Mouse (Mus musculus): ENCODE measurements around the gene Homer2. TPM values are rescaled to one million over a fixed set of nuclear protein-coding genes. Genes with fewer than 3 reads are reported as not detected.

Gene Homer2
- total RNA-seq, 2 experiments from 2014 or later: 68.1 to 77.5 TPM

DNA sequence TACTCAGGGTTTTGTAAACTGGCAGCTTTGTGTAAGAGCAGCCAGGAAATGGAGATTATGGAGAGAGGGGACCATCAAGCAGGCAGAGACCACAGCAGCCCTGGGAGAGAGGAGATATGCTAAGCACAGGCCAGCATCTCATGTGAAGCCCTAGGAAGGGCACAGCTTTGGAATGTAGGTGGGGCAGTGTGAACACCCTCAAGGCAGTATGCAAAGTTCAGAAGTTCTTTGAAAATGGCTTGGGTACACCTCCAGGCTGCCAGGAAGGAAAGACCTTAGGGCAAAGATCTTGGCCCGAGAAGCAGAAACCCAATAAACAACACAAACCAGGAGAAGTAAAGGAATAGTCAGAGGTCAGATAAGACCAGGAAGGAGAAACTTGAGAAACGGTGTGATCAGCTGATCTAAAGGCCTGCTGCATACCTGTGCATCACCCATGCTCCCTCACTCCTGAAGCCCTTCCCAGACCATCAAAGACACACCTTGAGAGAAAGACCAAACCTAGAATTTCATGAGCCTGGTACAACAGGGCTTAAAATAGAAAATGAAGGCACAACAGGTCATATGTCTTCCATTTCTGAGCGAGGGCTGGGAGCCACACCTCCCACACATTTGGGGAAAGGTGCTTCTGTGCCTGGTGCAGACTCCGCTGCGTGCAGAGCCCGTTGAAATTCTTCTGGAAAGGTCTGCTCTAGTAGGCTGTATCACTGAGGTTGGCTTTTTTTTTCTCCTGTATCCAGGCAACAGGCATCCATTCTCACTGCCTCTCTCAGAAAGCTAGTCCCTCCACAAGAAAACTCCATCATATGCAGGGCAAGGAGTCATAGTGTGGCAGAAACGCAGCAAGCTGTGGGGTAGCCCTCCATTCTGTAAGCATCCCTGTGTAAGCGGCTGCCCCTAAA lies 107.7 kb downstream of the Homer2 start:
- DNase-seq (ENCODE audit: extremely low spot score in 1 of 2, low spot score in 2 of 2): no peak
- TF ChIP-seq CTCF (IDR thresholded peaks at IDR 0.05): no peak
- intact Hi-C loops (cut with DNase I): loop anchor here (5.0 kb wide), 1 partner anchor 178 kb away; no protein-coding TSS in a partner anchor
- peak overlapping the region; percentile 66; the same call in 1 of the 2 replicates for H3K27ac ChIP-seq
- no peak overlapping the region for H3K4me3 ChIP-seq

DNA sequence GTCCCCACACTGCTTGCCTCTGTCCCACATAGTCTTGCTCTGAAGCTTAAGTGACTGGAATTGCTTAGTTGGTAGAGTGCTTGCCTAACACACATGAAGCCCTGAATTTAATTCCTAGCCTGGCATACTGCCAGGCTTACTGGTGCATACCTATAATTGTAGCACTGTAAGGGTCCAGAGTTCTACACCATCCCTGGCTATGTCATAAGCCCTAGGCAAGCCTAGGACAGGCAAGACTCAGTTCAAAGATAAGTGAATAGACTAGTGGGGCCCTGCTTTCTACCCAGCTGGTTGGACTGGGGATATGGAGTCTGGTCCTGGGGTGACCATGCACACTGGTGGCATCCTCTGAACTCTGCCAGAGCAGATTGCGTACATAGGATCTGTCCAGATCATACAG lies 109.7 kb downstream of the Homer2 start:
- no peak for TF ChIP-seq CTCF (IDR thresholded peaks at IDR 0.05)
- Histone ChIP-seq H3K4me3 (no peak overlapping the region), H3K27ac (no peak overlapping the region)
- no peak for DNase-seq (ENCODE audit: extremely low spot score in 1 of 2, low spot score in 2 of 2)
- intact Hi-C loops (cut with DNase I): loop anchor here (5.0 kb wide), 1 partner anchor 180 kb away; no protein-coding TSS in a partner anchor

DNA sequence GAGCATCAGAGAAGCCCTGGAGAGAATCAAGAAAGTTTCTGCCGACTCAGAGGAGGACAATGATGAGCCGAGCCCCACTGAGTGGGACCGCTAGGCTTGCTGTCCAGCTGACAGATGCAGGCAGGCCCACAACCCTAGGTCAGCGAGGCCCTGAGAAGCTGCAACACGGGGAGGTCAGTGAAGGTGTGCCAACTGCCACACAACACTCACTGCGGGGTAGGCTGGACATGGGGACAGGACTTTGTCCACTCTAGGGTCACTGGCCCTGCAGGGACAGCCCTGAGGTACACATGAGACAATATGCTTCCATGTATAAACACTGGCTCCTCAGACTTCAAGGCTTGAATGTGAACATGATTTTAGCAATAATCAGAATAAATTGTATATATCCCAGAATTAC lies 111.2 kb downstream of the Homer2 start:
- no peak overlapping the region for H3K4me3 ChIP-seq
- no peak for DNase-seq (ENCODE audit: extremely low spot score in 1 of 2, low spot score in 2 of 2)
- no peak for TF ChIP-seq CTCF (IDR thresholded peaks at IDR 0.05)
- intact Hi-C loops (cut with DNase I): loop anchor here (5.0 kb wide), 1 partner anchor 181 kb away; no protein-coding TSS in a partner anchor
- no peak overlapping the region for H3K27ac ChIP-seq

DNA sequence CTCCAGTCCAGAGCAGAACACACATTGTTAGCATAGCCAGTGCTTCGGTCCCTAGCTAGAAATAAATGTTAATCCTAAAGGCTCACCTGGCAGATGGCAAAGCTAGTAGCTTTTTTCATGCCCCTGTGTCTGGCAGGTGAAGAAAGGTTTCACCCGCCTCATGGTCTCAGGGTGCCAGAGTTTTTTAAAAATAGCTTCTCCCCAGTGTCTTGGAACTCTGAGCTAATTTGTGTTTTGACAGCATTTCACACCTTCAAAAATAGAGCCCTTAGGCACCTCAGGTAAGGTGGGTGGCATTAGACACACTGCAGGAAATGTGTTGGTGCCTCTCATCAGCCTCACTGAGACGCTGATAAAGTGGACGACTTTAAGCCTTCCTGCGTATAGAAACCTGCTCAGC lies 112.3 kb downstream of the Homer2 start:
- no peak overlapping the region for H3K4me3 ChIP-seq
- intact Hi-C loops (cut with DNase I): loop anchor here (5.0 kb wide), 1 partner anchor 182 kb away; no protein-coding TSS in a partner anchor
- no peak for DNase-seq (ENCODE audit: extremely low spot score in 1 of 2, low spot score in 2 of 2)
- TF ChIP-seq CTCF (IDR thresholded peaks at IDR 0.05): no peak
- H3K27ac ChIP-seq: no peak overlapping the region

DNA sequence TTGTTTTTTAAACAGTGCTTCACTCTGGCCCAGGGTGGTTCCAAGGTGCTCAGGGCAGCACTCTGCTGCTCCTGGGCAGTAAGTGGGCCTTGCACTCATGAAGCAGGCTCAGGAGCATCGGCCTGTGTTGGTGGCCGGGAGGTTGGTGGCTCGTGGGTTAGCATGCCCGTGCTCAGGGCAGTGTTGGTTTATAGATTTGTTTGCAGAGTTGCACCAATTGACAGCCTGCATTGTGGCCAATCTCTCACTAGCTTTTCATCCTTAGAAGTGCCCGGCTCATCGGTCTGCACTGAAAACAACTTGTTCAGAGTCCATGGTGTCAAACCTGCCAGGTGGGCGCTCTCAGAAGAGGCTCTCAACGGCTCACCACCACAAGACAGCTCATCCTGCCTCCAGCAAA lies 113.9 kb downstream of the Homer2 start:
- intact Hi-C loops (cut with DNase I): no loop called here
- no peak for TF ChIP-seq CTCF (IDR thresholded peaks at IDR 0.05)
- no peak for DNase-seq (ENCODE audit: extremely low spot score in 1 of 2, low spot score in 2 of 2)
- H3K27ac ChIP-seq: no peak overlapping the region
- no peak overlapping the region for H3K4me3 ChIP-seq

DNA sequence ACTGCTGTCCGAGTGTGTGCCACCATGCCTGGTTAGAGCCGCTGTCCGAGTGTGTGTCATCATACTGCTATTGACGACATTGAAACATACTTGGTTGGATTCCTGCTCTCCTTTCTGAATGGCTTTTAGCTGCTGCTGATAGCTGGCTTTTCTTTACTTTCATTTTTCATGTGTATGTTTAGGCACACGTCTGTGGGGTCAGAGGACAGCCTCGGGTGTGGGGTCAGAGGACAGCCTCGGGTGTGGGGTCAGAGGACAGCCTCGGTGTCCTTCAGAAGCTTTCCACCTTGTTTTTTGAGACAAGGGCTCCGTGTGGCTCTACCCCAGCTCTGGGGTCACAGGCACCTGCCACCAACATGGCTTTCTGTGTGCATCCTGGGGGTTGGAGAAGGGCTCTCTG lies 114.6 kb downstream of the Homer2 start:
- Histone ChIP-seq H3K27ac (no peak overlapping the region), H3K4me3 (no peak overlapping the region)
- TF ChIP-seq CTCF (IDR thresholded peaks at IDR 0.05): no peak
- no peak for DNase-seq (ENCODE audit: extremely low spot score in 1 of 2, low spot score in 2 of 2)
- intact Hi-C loops (cut with DNase I): no loop called here

DNA sequence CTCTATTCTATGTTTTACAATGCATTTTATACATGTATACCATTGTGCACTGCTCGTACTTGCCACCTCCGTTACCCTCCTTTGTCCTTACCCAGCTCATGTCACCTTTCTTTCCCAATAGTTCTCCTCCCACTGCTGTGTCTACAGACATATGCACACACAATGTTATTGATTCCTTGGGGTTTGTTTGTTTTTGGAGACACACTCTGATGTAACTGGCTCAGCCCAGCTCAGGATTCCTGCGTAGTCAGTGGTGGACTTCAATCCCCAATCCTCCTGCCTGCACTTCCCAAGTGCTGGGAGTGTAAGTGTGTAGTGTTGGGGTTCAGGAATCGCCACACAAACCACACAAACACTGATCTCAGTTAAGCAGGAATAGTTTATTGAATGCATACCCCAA lies 120.1 kb downstream of the Homer2 start:
- no peak for DNase-seq (ENCODE audit: extremely low spot score in 1 of 2, low spot score in 2 of 2)
- Histone ChIP-seq H3K4me3 (no peak overlapping the region), H3K27ac (no peak overlapping the region)
- TF ChIP-seq CTCF (IDR thresholded peaks at IDR 0.05): no peak
- intact Hi-C loops (cut with DNase I): no loop called here

DNA sequence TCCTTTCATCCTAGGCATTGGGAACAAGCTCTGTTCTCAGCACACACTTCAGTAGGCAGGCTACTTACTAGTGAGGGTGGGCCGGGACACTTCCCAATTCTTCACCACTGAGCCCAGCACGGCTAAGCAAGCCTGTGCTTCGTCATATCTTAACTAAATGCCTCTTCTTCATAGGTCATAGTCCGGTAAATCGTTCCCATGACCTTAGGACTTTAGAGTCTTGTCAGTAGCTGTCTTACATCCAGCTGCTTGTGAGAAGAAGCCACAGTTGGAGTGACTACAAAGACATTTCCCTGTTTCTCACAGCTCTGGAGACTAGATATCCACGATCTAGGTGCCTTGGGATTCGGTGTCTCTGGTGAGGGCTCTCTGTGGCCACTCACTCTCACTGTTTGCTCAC lies 122.0 kb downstream of the Homer2 start:
- no peak for TF ChIP-seq CTCF (IDR thresholded peaks at IDR 0.05)
- H3K27ac ChIP-seq: no peak overlapping the region
- DNase-seq (ENCODE audit: extremely low spot score in 1 of 2, low spot score in 2 of 2): no peak
- H3K4me3 ChIP-seq: no peak overlapping the region
- intact Hi-C loops (cut with DNase I): no loop called here

DNA sequence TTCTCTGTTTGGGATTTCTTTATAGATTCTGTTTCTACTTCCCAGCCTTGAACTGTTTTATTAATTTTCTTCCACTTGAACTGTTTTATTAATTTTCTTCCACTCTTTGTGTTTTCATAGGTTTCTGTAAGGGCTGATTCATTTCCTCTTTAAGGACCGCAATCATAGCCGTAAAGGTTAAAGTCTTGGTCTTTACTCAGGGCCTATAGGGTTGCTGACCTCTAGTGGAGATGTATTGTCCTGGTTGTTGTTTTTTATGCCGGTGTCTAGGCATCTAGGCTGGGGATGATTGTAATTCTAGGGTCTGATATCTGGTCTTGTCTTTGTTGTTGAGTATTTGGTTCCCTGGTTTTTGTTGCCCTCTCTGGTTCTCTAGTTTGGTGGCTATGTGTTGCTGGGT lies 123.8 kb downstream of the Homer2 start:
- no peak overlapping the region for H3K4me3 ChIP-seq
- no peak; the same call in 1 of the 2 replicates for TF ChIP-seq CTCF (IDR thresholded peaks at IDR 0.05)
- intact Hi-C loops (cut with DNase I): no loop called here
- no peak overlapping the region for H3K27ac ChIP-seq
- no peak for DNase-seq (ENCODE audit: extremely low spot score in 1 of 2, low spot score in 2 of 2)

DNA sequence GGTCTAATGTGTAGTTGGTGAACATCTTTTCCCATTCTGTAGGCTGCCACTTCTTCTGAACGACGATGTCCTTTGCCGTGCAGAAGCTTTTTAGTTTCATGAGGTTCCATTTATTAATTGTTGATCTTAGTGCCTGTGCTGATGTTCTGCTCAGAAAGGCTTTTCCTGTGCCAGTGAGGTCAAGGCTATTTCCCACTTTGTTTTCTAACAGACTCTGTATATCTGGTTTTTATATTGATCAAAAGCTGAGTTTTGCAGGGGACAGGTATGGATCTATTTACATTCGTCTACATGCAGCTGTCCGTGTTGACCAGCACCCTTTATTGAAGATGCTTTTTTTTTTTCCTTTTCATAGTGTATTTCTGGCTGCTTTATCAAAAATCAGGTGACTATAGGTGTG lies 128.0 kb downstream of the Homer2 start:
- intact Hi-C loops (cut with DNase I): loop anchor here (10.0 kb wide), 2 partner anchors 205 to 415 kb away; no protein-coding TSS in a partner anchor
- DNase-seq (ENCODE audit: extremely low spot score in 1 of 2, low spot score in 2 of 2): no peak
- no peak overlapping the region for H3K4me3 ChIP-seq
- TF ChIP-seq CTCF (IDR thresholded peaks at IDR 0.05): no peak
- no peak overlapping the region for H3K27ac ChIP-seq

DNA sequence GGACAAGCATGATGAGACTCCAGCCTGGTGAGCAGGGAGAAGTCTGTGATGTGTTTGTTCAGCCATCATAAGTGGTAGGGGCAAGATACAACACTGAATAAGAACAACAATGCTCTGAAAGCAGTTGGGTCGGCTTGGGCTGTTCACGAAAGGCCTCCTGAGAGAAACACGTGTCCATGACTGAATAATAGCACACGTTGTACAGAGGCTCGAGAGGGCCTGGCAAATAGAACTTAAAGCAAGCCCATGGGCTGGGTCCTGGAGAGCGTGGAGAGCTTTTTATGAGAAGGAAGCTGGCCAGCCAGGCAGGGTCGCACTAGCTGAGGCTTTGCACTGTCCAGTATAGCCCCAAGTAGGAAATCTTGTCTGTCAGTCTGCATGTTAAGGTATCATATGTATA lies 128.9 kb downstream of the Homer2 start:
- intact Hi-C loops (cut with DNase I): loop anchor here (10.0 kb wide), 2 partner anchors 204 to 414 kb away; no protein-coding TSS in a partner anchor
- no peak overlapping the region for H3K4me3 ChIP-seq
- DNase-seq (ENCODE audit: extremely low spot score in 1 of 2, low spot score in 2 of 2): no peak
- H3K27ac ChIP-seq: no peak overlapping the region
- no peak for TF ChIP-seq CTCF (IDR thresholded peaks at IDR 0.05)

DNA sequence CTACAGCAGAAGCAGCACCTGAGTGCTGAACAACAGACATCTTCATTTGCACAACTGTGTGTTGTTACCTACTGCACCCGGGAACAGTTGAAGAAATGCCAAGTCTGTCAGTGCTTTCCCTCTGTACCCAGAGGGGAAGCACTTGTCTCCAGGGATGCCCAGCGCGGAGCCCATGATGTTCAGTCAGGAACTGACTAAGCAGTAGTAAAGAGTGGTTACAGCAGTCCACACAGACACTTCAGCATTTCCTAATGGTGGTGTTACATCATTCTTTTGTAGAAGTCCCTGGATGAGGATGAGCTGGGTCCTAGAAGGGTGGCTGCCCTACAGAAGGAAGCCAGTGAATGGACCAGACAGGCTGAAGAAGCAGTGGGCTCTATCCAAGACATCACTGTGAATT lies 129.5 kb downstream of the Homer2 start:
- TF ChIP-seq CTCF (IDR thresholded peaks at IDR 0.05): no peak
- H3K27ac ChIP-seq: no peak overlapping the region
- no peak for DNase-seq (ENCODE audit: extremely low spot score in 1 of 2, low spot score in 2 of 2)
- no peak overlapping the region for H3K4me3 ChIP-seq
- intact Hi-C loops (cut with DNase I): loop anchor here (10.0 kb wide), 2 partner anchors 203 to 413 kb away; no protein-coding TSS in a partner anchor

Measured in left cerebral cortex, adult 2 months (tissue).